Mouse (Mus musculus) left cerebral cortex, adult 8-10 months (tissue): ENCODE data around the gene Rbm26. TPM values are rescaled to one million over a fixed set of nuclear protein-coding genes. Genes with fewer than 3 reads are reported as not detected.

Source experiments
- DNase-seq, 2 experiments: peaks; one replicate each; pipeline ENCODE4 v3.0.0; 2022; ENCODE audit warnings: low spot score in 2 of 2
- total RNA-seq, 4 experiments: library from RNA; stranded (reverse); gene quantifications; 2 replicates each; pipeline ENCODE4 v1.2.4; 2022

Gene Rbm26
- total RNA-seq, 4 experiments from 2014 or later, result 57.2 to 60.0 (median 59.0) TPM

DNA sequence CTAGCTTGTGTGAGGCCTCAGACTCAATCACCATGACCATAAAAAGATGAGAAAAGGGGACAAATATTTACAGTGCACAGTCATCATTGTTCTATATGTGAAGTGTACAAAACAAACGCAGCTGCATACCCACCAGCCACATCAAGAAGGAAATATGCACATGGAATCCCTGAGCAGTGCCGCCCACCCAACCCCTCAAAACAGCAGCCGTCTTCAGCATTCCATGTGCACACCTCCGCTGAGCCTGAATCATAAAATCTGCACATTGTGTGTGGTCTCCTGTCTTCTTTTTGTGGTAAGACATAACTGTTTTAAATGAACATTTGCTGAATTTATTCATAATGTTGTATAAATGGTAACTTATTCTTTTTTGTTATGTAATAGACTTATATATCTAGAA is 90.1 kb downstream of the Rbm26 start:
- DNase-seq, result peak in 1 of 2 experiments; percentile 76

DNA sequence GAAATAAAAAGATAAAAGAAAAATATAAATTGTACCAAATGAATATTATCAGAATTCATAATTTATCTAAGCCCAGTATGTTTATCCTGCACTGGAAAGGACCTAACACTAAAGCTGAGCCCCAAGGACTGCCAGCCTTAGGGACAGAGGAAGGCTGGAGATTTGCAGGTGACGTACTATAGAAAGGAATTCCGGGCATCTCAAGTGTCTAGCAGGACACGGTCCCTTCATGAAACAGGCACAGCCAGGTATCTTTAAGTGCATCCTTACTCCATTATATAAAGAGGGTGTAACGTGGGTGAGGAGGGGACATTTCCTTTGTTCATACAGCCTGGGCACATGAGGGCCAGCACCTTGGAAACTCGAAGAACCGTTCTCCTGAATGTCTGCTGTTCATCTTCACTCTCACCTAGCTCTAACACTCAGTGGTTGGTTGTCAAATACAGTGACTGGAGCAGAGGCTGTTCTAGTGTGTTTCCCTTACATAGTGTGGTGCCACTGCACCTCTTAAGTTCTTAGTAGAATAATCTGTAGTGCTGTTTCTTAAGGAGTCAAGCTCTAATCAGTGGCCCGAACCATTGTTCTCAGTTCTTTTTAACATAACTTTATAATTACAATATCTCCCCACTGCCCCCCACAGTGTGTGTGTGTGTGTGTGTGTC is 91.7 kb downstream of the Rbm26 start:
- no peak for DNase-seq

DNA sequence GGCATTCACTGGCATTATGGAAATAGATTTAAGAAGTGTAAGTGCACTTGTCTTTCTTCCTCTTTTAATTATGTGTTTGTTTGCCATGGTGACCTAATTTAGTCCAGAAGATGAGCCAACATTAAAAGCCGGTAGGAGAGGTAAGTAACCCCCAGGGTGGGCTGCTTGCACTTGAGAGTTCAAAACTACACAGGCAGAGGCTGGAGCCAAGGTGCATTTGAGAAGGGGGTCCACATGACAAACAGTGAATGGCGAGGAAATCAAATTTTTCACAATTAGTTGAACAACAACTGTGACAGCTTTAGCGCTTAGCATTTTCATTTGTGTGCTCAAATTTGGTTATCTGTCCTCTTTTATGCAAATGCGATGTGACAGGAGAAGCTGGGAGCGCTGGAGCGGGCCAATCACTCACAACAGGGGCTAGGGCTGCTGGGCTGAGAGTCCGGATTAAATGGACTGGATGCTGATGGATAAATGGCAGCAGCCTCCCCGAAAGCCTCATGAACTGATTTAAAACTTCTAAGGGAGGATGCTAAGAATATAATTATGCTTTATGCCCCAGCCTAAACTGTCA is 92.3 kb downstream of the Rbm26 start:
- DNase-seq, result no peak

GRCm38 (mm10) chr14:105084106-105084505 is 93.0 kb downstream of the Rbm26 start:
- no peak for DNase-seq

DNA sequence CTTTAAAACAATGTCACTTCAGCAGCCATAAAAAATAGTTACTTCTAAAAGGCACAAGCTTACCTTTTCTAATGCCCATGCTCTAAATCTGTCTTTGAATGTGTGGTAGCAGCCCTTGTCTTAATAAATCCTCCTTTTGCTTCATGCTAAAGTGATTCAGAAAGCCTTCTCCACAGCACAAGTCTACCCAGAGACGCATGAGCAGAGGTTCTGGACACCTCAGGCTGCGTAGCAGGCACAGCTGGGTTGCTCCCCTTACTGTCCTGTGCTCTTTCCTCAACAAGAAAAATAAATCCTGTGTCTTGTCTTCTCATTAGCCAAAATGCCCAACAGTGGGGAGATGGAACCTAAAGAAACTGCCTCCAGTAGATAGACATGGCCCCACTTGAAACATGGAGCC is 102.4 kb downstream of the Rbm26 start:
- DNase-seq, result no peak

- DNase-seq, result no peak
These were observed 102.8 kb downstream of the Rbm26 start for GRCm38 (mm10) chr14:105074376-105074775.

GRCm38 (mm10) chr14:105071010-105071509 is 106.1 kb downstream of the Rbm26 start:
- DNase-seq, result no peak

DNA sequence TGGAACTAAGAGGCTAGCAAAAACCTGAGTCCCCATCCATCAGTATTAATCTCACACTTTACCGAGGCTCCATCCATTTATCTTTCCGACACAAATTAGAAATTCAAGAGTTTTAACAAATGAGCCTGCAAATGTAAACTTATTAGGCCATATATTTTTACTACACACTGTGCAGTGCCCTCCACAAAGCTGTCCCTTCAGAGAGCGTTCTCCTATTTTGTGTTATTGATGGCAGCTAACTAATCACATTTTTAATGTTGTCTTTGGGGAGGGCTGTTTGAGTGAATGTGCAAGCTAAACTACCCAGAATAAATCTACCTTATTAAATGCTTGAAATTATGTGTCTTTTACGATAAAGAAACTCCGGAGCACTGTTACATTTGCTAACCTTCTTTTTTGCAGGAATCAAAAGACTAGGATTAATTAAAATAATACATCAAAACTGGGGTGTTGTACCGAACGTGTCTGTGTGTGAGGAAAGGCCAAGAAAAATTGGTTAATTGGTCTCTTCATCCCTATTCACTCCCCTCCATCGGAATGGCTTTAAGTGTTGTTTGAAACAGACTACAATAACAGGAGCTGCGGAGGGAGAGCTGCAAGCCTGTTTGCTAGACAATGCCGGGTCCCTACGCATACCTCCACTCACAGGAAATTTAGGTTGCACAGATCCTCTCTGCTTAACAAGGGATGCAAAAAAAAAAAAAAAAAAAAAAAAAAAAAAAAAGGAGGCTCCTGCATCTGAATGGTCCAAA is 106.7 kb downstream of the Rbm26 start:
- no peak for DNase-seq

DNA sequence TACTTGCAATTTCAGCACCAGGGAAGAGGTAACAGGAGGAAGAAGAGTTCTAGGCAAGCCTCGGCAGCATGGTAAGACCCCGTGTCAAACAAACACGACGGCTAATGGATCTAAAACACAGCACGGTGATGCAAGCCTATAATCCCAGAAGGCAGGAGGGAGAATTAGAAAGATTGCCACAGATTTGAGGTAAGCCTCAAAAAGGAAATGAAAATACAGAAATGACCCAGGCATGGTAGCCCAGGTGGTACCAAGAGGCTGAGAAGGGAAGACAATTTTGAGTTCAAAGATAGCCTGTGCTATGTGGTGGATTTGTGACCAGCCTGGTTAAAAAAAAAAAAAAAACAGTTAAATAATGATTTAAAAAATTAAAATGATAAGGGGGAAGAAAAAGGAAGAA is 109.1 kb downstream of the Rbm26 start:
- no peak for DNase-seq

- no peak for DNase-seq
These were observed 112.9 kb downstream of the Rbm26 start for GRCm38 (mm10) chr14:105064243-105064642.

DNA sequence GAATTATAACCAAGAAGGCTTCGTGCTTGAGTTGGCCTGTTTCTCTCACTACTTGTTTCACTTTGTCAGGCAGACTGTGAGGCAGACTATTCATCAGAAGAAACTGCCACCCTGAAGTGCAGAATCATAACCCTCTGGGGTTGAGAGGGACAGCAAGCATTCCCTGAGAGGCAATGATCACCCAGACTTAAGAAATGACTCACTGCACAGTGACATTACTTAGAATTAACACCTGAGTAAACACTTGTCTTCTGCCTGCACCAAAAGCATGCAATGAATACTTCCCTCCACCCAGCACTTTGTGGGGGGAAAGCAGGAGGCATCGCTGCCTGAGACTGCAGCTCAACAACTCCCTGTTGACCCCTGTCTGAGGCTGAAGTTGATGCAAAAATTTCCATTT is 115.9 kb downstream of the Rbm26 start:
- DNase-seq, result no peak

DNA sequence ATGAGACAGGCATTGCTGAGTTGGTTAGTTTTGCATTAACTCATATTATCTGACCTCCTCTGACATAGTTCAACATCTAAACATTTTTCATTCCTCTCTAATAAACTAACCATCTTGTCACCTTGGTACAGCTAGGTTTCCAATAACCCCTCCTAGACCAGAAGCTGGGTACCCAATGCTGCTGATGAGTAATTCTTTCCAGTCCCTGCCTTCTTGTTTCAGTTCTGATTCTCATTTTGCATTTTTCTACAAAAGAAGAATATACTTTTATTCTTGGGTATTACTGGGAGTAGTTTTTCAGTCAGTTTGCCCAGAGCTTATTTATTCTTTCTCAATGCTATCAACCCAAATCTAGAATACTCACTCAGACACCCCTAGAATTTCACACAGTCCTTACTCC is 119.2 kb downstream of the Rbm26 start:
- no peak for DNase-seq

Other genes starting within 250 kb of the Rbm26 start
- gene Ndfip2, start 81.2 kb upstream of the Rbm26 start, total RNA-seq, result 100 to 1,000 TPM in 2 of 4 experiments, 10 to 100 TPM in 2; 94.4 to 110 (median 102) TPM